Mouse (Mus musculus): Measurements from ENCODE around the gene Sipa1l1.

The Sipa1l1 gene

GRCm38 (mm10) chr12:82213056-82213455, 43.9 kb downstream of the Sipa1l1 start:
- no peak for DNase-seq

- DNase-seq: no peak
Observed at GRCm38 (mm10) chr12:82214916-82215315, 45.8 kb downstream of the Sipa1l1 start.

- DNase-seq: no peak
Observed at GRCm38 (mm10) chr12:82216801-82217553, 47.9 kb downstream of the Sipa1l1 start.

- no peak for DNase-seq
Observed at GRCm38 (mm10) chr12:82218201-82218600, 49.1 kb downstream of the Sipa1l1 start.

- DNase-seq: no peak
Observed at GRCm38 (mm10) chr12:82220367-82221089, 51.4 kb downstream of the Sipa1l1 start.

- no peak for DNase-seq
Observed at GRCm38 (mm10) chr12:82223126-82223815, 54.2 kb downstream of the Sipa1l1 start.

GRCm38 (mm10) chr12:82224848-82225247, 55.7 kb downstream of the Sipa1l1 start:
- no peak for DNase-seq

GRCm38 (mm10) chr12:82225278-82225677, 56.2 kb downstream of the Sipa1l1 start:
- no peak for DNase-seq

- no peak for DNase-seq
Observed at GRCm38 (mm10) chr12:82225751-82226228, 56.7 kb downstream of the Sipa1l1 start.

GRCm38 (mm10) chr12:82226311-82227066, 57.4 kb downstream of the Sipa1l1 start:
- DNase-seq: no peak

GRCm38 (mm10) chr12:82230127-82230526, 61.0 kb downstream of the Sipa1l1 start:
- DNase-seq: no peak

- no peak for DNase-seq
Observed at GRCm38 (mm10) chr12:82231191-82231590, 62.1 kb downstream of the Sipa1l1 start.

- DNase-seq: no peak
Observed at GRCm38 (mm10) chr12:82233177-82233576, 64.1 kb downstream of the Sipa1l1 start.

- DNase-seq: no peak
Observed at GRCm38 (mm10) chr12:82234463-82235223, 65.5 kb downstream of the Sipa1l1 start.

GRCm38 (mm10) chr12:82237095-82237494, 68.0 kb downstream of the Sipa1l1 start:
- no peak for DNase-seq

GRCm38 (mm10) chr12:82237946-82238345, 68.8 kb downstream of the Sipa1l1 start:
- DNase-seq: no peak

GRCm38 (mm10) chr12:82240674-82241073, 71.6 kb downstream of the Sipa1l1 start:
- DNase-seq: no peak

GRCm38 (mm10) chr12:82245219-82245618, 76.1 kb downstream of the Sipa1l1 start:
- no peak for DNase-seq

- DNase-seq: no peak
Observed at GRCm38 (mm10) chr12:82246422-82246821, 77.3 kb downstream of the Sipa1l1 start.

- DNase-seq: no peak
Observed at GRCm38 (mm10) chr12:82247371-82248258, 78.5 kb downstream of the Sipa1l1 start.

- no peak for DNase-seq
Observed at GRCm38 (mm10) chr12:82248501-82248900, 79.4 kb downstream of the Sipa1l1 start.
